In the genomic region with DNA sequence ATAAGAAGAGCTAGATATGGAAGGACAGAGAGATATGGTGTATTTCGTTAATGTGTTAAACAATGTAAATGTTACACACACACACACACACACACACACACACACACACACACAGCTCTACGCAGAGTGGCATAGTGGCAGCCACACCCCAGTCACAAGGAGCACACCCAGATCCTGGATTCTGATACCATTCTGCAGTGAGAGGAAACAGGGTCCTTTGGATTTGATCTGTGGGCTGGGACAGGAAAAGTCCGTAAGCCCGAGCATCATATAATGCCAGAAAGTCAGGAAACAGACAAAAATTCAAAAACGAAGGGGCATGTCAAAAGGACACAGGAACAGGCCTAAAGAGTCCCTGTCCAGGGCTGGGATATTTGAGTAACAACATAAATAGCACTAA, we compare ENCODE assay signal across 13 mouse cellular contexts. TPM values are rescaled to one million over a fixed set of nuclear protein-coding genes. Genes with fewer than 3 reads are reported as not detected.
DNase-seq lines count a peak whose midpoint lies in the region; ATAC-seq and TF ChIP-seq lines count a peak whose summit lies in the region.
"Had no signal": no experiment of that assay in that cellular context is flagged by ENCODE, and none has a peak within 500 bp of the region (broad histone marks: within the 10 kb centered on the region; RNA-seq: fewer than 3 reads in every experiment).

No protein-coding gene starts in this region.

- peak overlapping the region; percentile 68 for H3K4me3 ChIP-seq in gastrocnemius, adult 2 months
- peak overlapping the region; percentile 44 for H3K4me3 ChIP-seq in lung, adult 2 months (replicated peaks; ENCODE audit: extremely low read depth, low read depth, low read length)
- H3K4me3 ChIP-seq in kidney, postnatal 0 days (replicated peaks; ENCODE audit: low read depth, low read length) = no peak overlapping the region
- no peak overlapping the region for H3K4me3 ChIP-seq in midbrain, embryonic 16.5 days (ENCODE audit: low read depth, low read length)
- H3K4me3 ChIP-seq: midbrain, embryonic 15.5 days had no signal

- no peak for TF ChIP-seq CTCF in gastrocnemius, adult 2 months (IDR thresholded peaks at IDR 0.05)
- no peak for TF ChIP-seq CTCF in lung, adult 2 months (IDR thresholded peaks at IDR 0.05; ENCODE audit: insufficient read depth, low read length)
- no peak for TF ChIP-seq CTCF in kidney, postnatal 0 days (IDR thresholded peaks at IDR 0.05; ENCODE audit: low read depth)

- peaks cover 75% of the 10 kb centered on the region for H3K4me1 ChIP-seq in lung, adult 2 months (ENCODE audit: control insufficient read depth, insufficient read depth, low read length)
- peaks cover 21% of the 10 kb centered on the region for H3K4me1 ChIP-seq in kidney, postnatal 0 days (replicated peaks; ENCODE audit: insufficient read depth, low read length)
- H3K4me1 ChIP-seq in midbrain, embryonic 16.5 days (ENCODE audit: control insufficient read depth, insufficient read depth, low read length) = peaks cover 31% of the 10 kb centered on the region

- intact Hi-C loops in gastrocnemius, adult 2 months (cut with DNase I) = no loop called here
- intact Hi-C loops in gastrocnemius, postnatal 14 days (cut with DNase I; ENCODE audit: low total_unique reads) = no loop called here

- H3K27me3 ChIP-seq in kidney, postnatal 0 days (ENCODE audit: insufficient read depth, low read length) = no peaks in the 10 kb centered on the region
- no peaks in the 10 kb centered on the region for H3K27me3 ChIP-seq in midbrain, embryonic 16.5 days (ENCODE audit: control insufficient read depth, insufficient read depth, low read depth, low read length)
- H3K27me3 ChIP-seq: midbrain, embryonic 15.5 days had no signal

- WGBS in lung, adult 2 months = 27% methylated on average over 5 of the region's 5 CpGs
- WGBS in kidney, postnatal 0 days = 72% methylated on average over 5 of the region's 5 CpGs
- WGBS in midbrain, embryonic 16.5 days = 92% methylated on average over 5 of the region's 5 CpGs

- no peak for DNase-seq in gastrocnemius, adult 2 months
- DNase-seq in gastrocnemius, postnatal 14 days = no peak
- no peak for DNase-seq in lung, adult 2 months
- no peak for DNase-seq in lung, adult 18-20 months
- DNase-seq in kidney, postnatal 0 days (ENCODE audit: low spot score) = peak; percentile 46
- DNase-seq: adrenal gland, adult 2 months; cerebellum, adult 9-10 months; left cerebral cortex, postnatal 4 days had no signal

- no peak overlapping the region for H3K4me2 ChIP-seq in kidney, postnatal 0 days (ENCODE audit: low read length)
- no peak overlapping the region for H3K4me2 ChIP-seq in midbrain, embryonic 16.5 days (ENCODE audit: low read length)
- H3K4me2 ChIP-seq: midbrain, embryonic 15.5 days had no signal

- no peak for ATAC-seq in kidney, postnatal 0 days (replicated peaks; ENCODE audit: low FRiP score, low read depth)
- peak; percentile 12 for ATAC-seq in megakaryocyte progenitor cell, adult 5-6 weeks (replicated peaks; ENCODE audit: poor library complexity)
- ATAC-seq in midbrain, embryonic 16.5 days = no peak
- no peak for ATAC-seq in frontal cortex, adult (ENCODE audit: low TSS enrichment)
- ATAC-seq: midbrain, embryonic 15.5 days had no signal

- peak overlapping the region; percentile 98 for H3K27ac ChIP-seq in gastrocnemius, adult 2 months
- peak overlapping the region; percentile 63 for H3K27ac ChIP-seq in kidney, postnatal 0 days
- no peak overlapping the region for H3K27ac ChIP-seq in midbrain, embryonic 16.5 days (ENCODE audit: low read length)
- H3K27ac ChIP-seq: midbrain, embryonic 15.5 days had no signal

- H3K9me3 ChIP-seq in kidney, postnatal 0 days (replicated peaks; ENCODE audit: low read length) = no peaks in the 10 kb centered on the region
- H3K9me3 ChIP-seq in midbrain, embryonic 16.5 days (replicated peaks; ENCODE audit: control insufficient read depth, low read length, poor library complexity, severe bottlenecking) = no peaks in the 10 kb centered on the region
- H3K9me3 ChIP-seq: midbrain, embryonic 15.5 days had no signal

- H3K9ac ChIP-seq in kidney, postnatal 0 days (ENCODE audit: low read depth, low read length) = no peak overlapping the region
- H3K9ac ChIP-seq in midbrain, embryonic 16.5 days (ENCODE audit: low read depth, low read length) = no peak overlapping the region
- H3K9ac ChIP-seq: midbrain, embryonic 15.5 days had no signal

- no peaks in the 10 kb centered on the region for H3K36me3 ChIP-seq in kidney, postnatal 0 days (ENCODE audit: insufficient read depth, low read length)
- H3K36me3 ChIP-seq in midbrain, embryonic 16.5 days (ENCODE audit: control insufficient read depth, insufficient read depth, low read length) = no peaks in the 10 kb centered on the region
- H3K36me3 ChIP-seq: midbrain, embryonic 15.5 days had no signal

- TF ChIP-seq POLR2A in lung, adult 2 months (IDR thresholded peaks at IDR 0.05; ENCODE audit: borderline replicate concordance, extremely low read depth, low read depth, low read length) = no peak

RNA-seq across cellular contexts. Expression of gene E030018B13Rik, which starts 11.0 kb away (rescaled TPM):
- under 1 TPM in 1 of 2 experiments, not detected in 1; 0.22 TPM for total RNA-seq in gastrocnemius, adult 2 months (2021)
- not detected for total RNA-seq in gastrocnemius, postnatal 14 days (2021)
- not detected in 2 replicates for polyA plus RNA-seq in lung, adult 2 months (2012; rRNA removed)
- polyA plus RNA-seq in kidney, postnatal 0 days (2015; fragmentation: Nextera tagmentation; extraction: Ambion mirVana) = not detected in 2 replicates
- not detected in 2 replicates for total RNA-seq in megakaryocyte progenitor cell, adult 5-6 weeks (2015)
- not detected in 2 replicates for total RNA-seq in megakaryocyte progenitor cell, adult 5-6 weeks (2017)
- 0.21 TPM in 1 of 2 replicates, not detected in the other for polyA plus RNA-seq in midbrain, embryonic 16.5 days (2015; fragmentation: Nextera tagmentation; extraction: Ambion mirVana)
- total RNA-seq: adrenal gland, adult 2 months; gastrocnemius, postnatal 4 days; left cerebral cortex, postnatal 4 days had no signal
- polyA plus RNA-seq: adrenal gland, adult 2 months had no signal

RNA-seq across cellular contexts. Expression of gene Klf13, which starts 33.1 kb away (rescaled TPM):
- 10 to 100 TPM; 56.6 to 59.6 TPM for total RNA-seq in gastrocnemius, adult 2 months (2021)
- total RNA-seq in gastrocnemius, postnatal 14 days (2021) = 10 to 100 TPM; 42.5 to 65.2 TPM
- polyA plus RNA-seq in lung, adult 2 months (2012; rRNA removed) = 88.4 and 109 TPM in 2 replicates
- 27.5 and 28.8 TPM in 2 replicates for polyA plus RNA-seq in kidney, postnatal 0 days (2015; fragmentation: Nextera tagmentation; extraction: Ambion mirVana)
- total RNA-seq in megakaryocyte progenitor cell, adult 5-6 weeks (2015) = 37.6 and 46.3 TPM in 2 replicates
- 16.9 and 24.3 TPM in 2 replicates for total RNA-seq in megakaryocyte progenitor cell, adult 5-6 weeks (2017)
- 19.9 and 21.6 TPM in 2 replicates for polyA plus RNA-seq in midbrain, embryonic 16.5 days (2015; fragmentation: Nextera tagmentation; extraction: Ambion mirVana)

Comparison
In these comparisons a context has a peak if more than half of its experiments do, and no peak if none do; other contexts are left out.
1. H3K4me3 ChIP-seq: peak in gastrocnemius, adult 2 months (single experiment) and lung, adult 2 months (single experiment); none in kidney, postnatal 0 days (single experiment) and midbrain, embryonic 16.5 days (single experiment).